Comparison of ENCODE assay signal across 8 mouse cellular contexts in the genomic region with DNA sequence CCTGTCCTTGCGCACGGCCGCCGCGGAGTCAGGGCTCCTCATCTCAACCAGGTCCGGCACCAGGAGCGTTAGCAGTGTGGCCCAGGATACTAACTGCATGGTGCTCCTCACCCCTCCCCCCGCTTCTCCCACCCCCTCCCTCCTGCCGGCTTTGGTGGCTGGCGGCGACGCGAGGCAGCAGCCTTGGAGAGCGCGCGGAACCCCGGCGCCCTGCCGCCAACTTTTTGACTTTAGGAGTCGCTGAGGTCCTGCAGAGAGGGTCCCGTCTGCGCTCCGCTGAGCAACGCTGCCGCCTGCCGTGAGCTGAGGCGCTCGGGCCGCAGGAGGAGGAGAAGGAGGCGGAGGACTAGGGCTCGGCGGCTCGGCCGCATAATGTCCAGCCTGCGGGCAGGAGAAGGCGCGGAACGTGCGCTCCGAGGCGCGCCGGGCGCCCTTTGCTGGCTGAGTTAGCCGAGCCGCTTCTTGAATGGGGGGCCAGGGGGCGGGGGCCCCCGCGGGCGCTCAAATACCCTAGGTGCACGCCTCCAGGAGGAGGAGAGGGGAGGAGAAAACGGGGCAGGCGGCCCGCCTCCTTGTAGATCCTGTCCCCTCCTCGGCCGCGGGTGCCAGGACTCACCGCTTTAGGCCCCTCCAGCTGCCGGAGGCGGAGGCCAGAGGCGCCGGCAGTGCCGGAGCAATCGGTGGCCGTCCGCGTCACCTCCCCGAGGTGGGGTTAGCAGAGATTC. TPM values are rescaled to one million over a fixed set of nuclear protein-coding genes. Genes with fewer than 3 reads are reported as not detected.
A peak's percentile ranks its signal among the peaks of the same experiment; 100 is the strongest.
DNase-seq lines count a peak whose midpoint lies in the region; ATAC-seq and TF ChIP-seq lines count a peak whose summit lies in the region.

Gene Adamts9, minus strand, starts transcription at position 436 of the 725 bp plus-strand sequence.

- peaks cover 28% of the 10 kb centered on the region for H3K27me3 ChIP-seq in forebrain, embryonic 16.5 days (replicated peaks; ENCODE audit: control insufficient read depth, insufficient read depth, low read length)
- H3K27me3 ChIP-seq in lung, embryonic 16.5 days (ENCODE audit: control insufficient read depth, insufficient read depth, low read depth, low read length) = no peaks in the 10 kb centered on the region

- peak; percentile 61 for ATAC-seq in forebrain, embryonic 16.5 days
- peak; percentile 86 for ATAC-seq in lung, embryonic 16.5 days (ENCODE audit: low read depth)
- no peak for ATAC-seq in activated CD4-positive, CD25-positive, alpha-beta regulatory T cell, adult 4 months

- intact Hi-C loops in heart, postnatal 36 days (cut with DNase I) = loop anchor here (1.0 to 5.0 kb wide), 10 partner anchors 45 to 600 kb away; no protein-coding TSS in a partner anchor

- H3K36me3 ChIP-seq in ES-E14 (ENCODE audit: control insufficient read depth, insufficient read depth, low read length, poor library complexity, severe bottlenecking) = no peaks in the 10 kb centered on the region
- H3K36me3 ChIP-seq in forebrain, embryonic 16.5 days (ENCODE audit: control insufficient read depth, insufficient read depth) = no peaks in the 10 kb centered on the region
- no peaks in the 10 kb centered on the region for H3K36me3 ChIP-seq in lung, embryonic 16.5 days (ENCODE audit: control insufficient read depth, insufficient read depth, low read length)

- DNase-seq in ES-E14 (ENCODE audit: low read depth, low spot score) = peak; percentile 66
- DNase-seq in brain, adult 2 months (ENCODE audit: low read depth, low spot score) = peak; percentile 28
- DNase-seq in heart, postnatal 36 days = peak; percentile 85 to 89
- DNase-seq in layer of hippocampus, adult 2 months (ENCODE audit: low spot score in 2 of 2) = peak; percentile 42 to 56
- DNase-seq in retina, postnatal 1 day = peak; percentile 70

- H3K9me3 ChIP-seq in ES-E14 (ENCODE audit: control insufficient read depth, insufficient read depth, low read depth, low read length) = no peaks in the 10 kb centered on the region
- H3K9me3 ChIP-seq in forebrain, embryonic 16.5 days (ENCODE audit: control insufficient read depth, low read length) = peaks cover 8% of the 10 kb centered on the region
- H3K9me3 ChIP-seq in lung, embryonic 16.5 days (ENCODE audit: control insufficient read depth, low read length) = peaks cover 7% of the 10 kb centered on the region; the same call in 1 of the 2 replicates

- peak within 1 kb of the TSS; percentile 98 for H3K4me2 ChIP-seq in forebrain, embryonic 16.5 days (ENCODE audit: low read length)
- peak within 1 kb of the TSS; percentile 71 for H3K4me2 ChIP-seq in lung, embryonic 16.5 days (ENCODE audit: low read depth, low read length)

- no peak within 1 kb of the TSS for H3K27ac ChIP-seq in ES-E14 (ENCODE audit: insufficient read depth, low read depth, low read length, poor library complexity, severe bottlenecking)
- H3K27ac ChIP-seq in forebrain, embryonic 16.5 days (ENCODE audit: low read length) = no peak within 1 kb of the TSS
- H3K27ac ChIP-seq in layer of hippocampus, adult 2 months = peak within 1 kb of the TSS; percentile 89
- peak within 1 kb of the TSS; percentile 98 for H3K27ac ChIP-seq in lung, embryonic 16.5 days (ENCODE audit: low read length)

- WGBS in forebrain, embryonic 16.5 days = under 1% methylated on average over 54 of the region's 68 CpGs
- under 1% methylated on average over 66 of the region's 68 CpGs for WGBS in lung, embryonic 16.5 days

- peak within 1 kb of the TSS; percentile 61 for H3K9ac ChIP-seq in ES-E14 (ENCODE audit: insufficient read depth, low read depth, low read length, poor library complexity, severe bottlenecking)
- H3K9ac ChIP-seq in forebrain, embryonic 16.5 days (replicated peaks; ENCODE audit: low read depth, low read length) = peak within 1 kb of the TSS; percentile 50
- H3K9ac ChIP-seq in lung, embryonic 16.5 days (ENCODE audit: low read length) = peak within 1 kb of the TSS; percentile 90

- in situ Hi-C loops in ES-E14 (cut with MboI; ENCODE audit: low sequenced_read_pairs in 2 of 2, unreplicated experiment in 2 of 2) = no loop called here

- H3K4me3 ChIP-seq in ES-E14 (ENCODE audit: insufficient read depth in 1 of 2, low read depth in 1 of 2, low read length in 2 of 2, poor library complexity in 1 of 2, severe bottlenecking in 1 of 2) = peak within 1 kb of the TSS; percentile 73 to 82
- peak within 1 kb of the TSS; percentile 50 for H3K4me3 ChIP-seq in forebrain, embryonic 16.5 days (replicated peaks; ENCODE audit: low read length)
- peak within 1 kb of the TSS; percentile 78 for H3K4me3 ChIP-seq in layer of hippocampus, adult 2 months
- peak within 1 kb of the TSS; percentile 75 for H3K4me3 ChIP-seq in lung, embryonic 16.5 days (ENCODE audit: low read length)

- H3K4me1 ChIP-seq in ES-E14 (ENCODE audit: control insufficient read depth in 2 of 2, insufficient read depth in 2 of 2, low read length in 2 of 2, poor library complexity in 1 of 2) = peaks cover 0 to 5% of the 10 kb centered on the region in 2 experiments; a peak in 1 of 4 replicates
- H3K4me1 ChIP-seq in forebrain, embryonic 16.5 days (replicated peaks; ENCODE audit: control insufficient read depth, insufficient read depth, low read length) = peaks cover 36% of the 10 kb centered on the region
- peaks cover 9% of the 10 kb centered on the region for H3K4me1 ChIP-seq in lung, embryonic 16.5 days (replicated peaks; ENCODE audit: control insufficient read depth, insufficient read depth, low read length)

- peak; percentile 15; the same call in 1 of the 2 replicates for TF ChIP-seq CTCF in layer of hippocampus, adult 2 months (conservative IDR thresholded peaks at IDR 0.05)

TF ChIP-seq in ES-E14, 5 proteins besides CTCF, POLR2A, EP300 and RAD21:
- TF ChIP-seq ZC3H11A (IDR thresholded peaks at IDR 0.05; ENCODE audit: borderline replicate concordance, low read depth, low read length) (no peak), HCFC1 (IDR thresholded peaks at IDR 0.05; ENCODE audit: borderline replicate concordance, insufficient read depth, low read length) (no peak), ZNF384 (IDR thresholded peaks at IDR 0.05; ENCODE audit: low read depth, low read length) (no peak), CHD2 (IDR thresholded peaks at IDR 0.05; ENCODE audit: low read depth, low read length) (no peak), MAFK (IDR thresholded peaks at IDR 0.05; ENCODE audit: insufficient read depth, low read depth, low read length) (no peak)
TF ChIP-seq in ES-E14: peak in this region for 0.

RNA-seq across cellular contexts. Expression of gene Adamts9, which starts in this region (rescaled TPM):
- total RNA-seq in ES-E14 (2012; rRNA removed) = 19.1 and 21.2 TPM in 2 replicates
- polyA plus RNA-seq in forebrain, embryonic 16.5 days (2015; fragmentation: Nextera tagmentation; extraction: Ambion mirVana) = 1.1 and 1.3 TPM in 2 replicates
- total RNA-seq in heart, postnatal 36 days (2021) = 10 to 100 TPM; 17.1 to 20.1 TPM
- 1 to 10 TPM; 8.7 to 8.9 TPM for total RNA-seq in layer of hippocampus, adult 2 months (2021)
- polyA plus RNA-seq in lung, embryonic 16.5 days (2015; fragmentation: Nextera tagmentation; extraction: Ambion mirVana) = 13.8 and 16.2 TPM in 2 replicates
- polyA plus RNA-seq in activated CD4-positive, CD25-positive, alpha-beta regulatory T cell, adult 4 months (2017; shearing (Covaris generic)) = under 1 TPM in 1 of 2 experiments, not detected in 1; 0.24 TPM

Comparison
In these comparisons a context has a peak if more than half of its experiments do, and no peak if none do; other contexts are left out.
1. DNase-seq: peak in every context shown above with its lines; median percentile 87 in heart, postnatal 36 days; 70 in retina, postnatal 1 day; 66 in ES-E14; 49 in layer of hippocampus, adult 2 months; 28 in brain, adult 2 months.
2. H3K27ac ChIP-seq: peak in layer of hippocampus, adult 2 months (single experiment) and lung, embryonic 16.5 days (single experiment); none in ES-E14 (single experiment) and forebrain, embryonic 16.5 days (single experiment).
3. Peak in every context shown above with its lines, with median percentiles within 50 percentile points of each other: H3K4me3 ChIP-seq and H3K9ac ChIP-seq.